Mouse (Mus musculus) stomach, embryonic 14.5 days (tissue): ENCODE results near the gene Abca9. TPM values are rescaled to one million over a fixed set of nuclear protein-coding genes. Genes with fewer than 3 reads are reported as not detected.

Source experiments
- ATAC-seq: fragments of 200-750 bp; cut with Nextera tagmentation; 2 replicates; pipeline ENCODE4 v1.8.0; 2017; ENCODE audit warnings: low read depth, moderate TSS enrichment; ENCODE audit not compliant: insufficient number of reproducible peaks, insufficient read depth, low FRiP score
- H3K27ac ChIP-seq: fragments of 300-500 bp; sonication (generic); 2 replicates; pipeline ENCODE4 v1.5.1; 2014; ENCODE audit warnings: mild to moderate bottlenecking, low read length, moderate library complexity, mixed read lengths
- H3K27me3 ChIP-seq: fragments of 300-500 bp; sonication (generic); 2 replicates; pipeline ENCODE4 v1.6.1; 2014; ENCODE audit warnings: low read length, control low read depth, mixed read lengths; ENCODE audit not compliant: control insufficient read depth, insufficient read depth
- H3K36me3 ChIP-seq: fragments of 300-500 bp; sonication (generic); 2 replicates; pipeline ENCODE4 v1.6.1; 2014; ENCODE audit warnings: mild to moderate bottlenecking, control low read depth, low read length, moderate library complexity, mixed read lengths; ENCODE audit not compliant: control insufficient read depth, insufficient read depth
- H3K4me1 ChIP-seq: fragments of 300-500 bp; sonication (generic); 2 replicates; pipeline ENCODE4 v1.6.1; 2014; ENCODE audit warnings: low read length, control low read depth, mixed read lengths; ENCODE audit not compliant: control insufficient read depth, insufficient read depth
- H3K4me2 ChIP-seq: fragments of 300-500 bp; sonication (generic); replicated peaks from 2 replicates; pipeline ENCODE4 v1.6.1; 2014; ENCODE audit warnings: low read depth, low read length, control low read depth
- H3K4me3 ChIP-seq: fragments of 300-500 bp; sonication (generic); 2 replicates; pipeline ENCODE4 v1.5.1; 2014; ENCODE audit warnings: low read depth, low read length, control low read depth
- H3K9ac ChIP-seq: fragments of 300-500 bp; sonication (generic); replicated peaks from 2 replicates; pipeline ENCODE4 v1.6.1; 2014; ENCODE audit warnings: low read depth, mild to moderate bottlenecking, control low read depth, low read length, moderate library complexity, mixed read lengths
- H3K9me3 ChIP-seq: fragments of 300-500 bp; sonication (generic); 2 replicates; pipeline ENCODE4 v1.6.1; 2016; ENCODE audit warnings: low read depth, low read length, control low read depth; ENCODE audit not compliant: control insufficient read depth
- WGBS: fragments of 180-500 bp; shearing (Covaris S2); extraction: QIAGEN DNeasy Blood & Tissue Kit; methylation state at CpG from one replicate; pipeline ENCODE4 v1.1.7; 2014; 5-methylcytosine and 5-hydroxymethylcytosine counted together
- polyA plus RNA-seq: library from polyadenylated mRNA; unstranded; fragments of >200 nt; fragmentation: Nextera tagmentation; extraction: Ambion mirVana; gene quantifications from 2 replicates; pipeline ENCODE4 v1.2.1, GENCODE M21; 2014

The Abca9 gene
- polyA plus RNA-seq, 1 experiment from 2014 or later = 1.6 TPM

- Histone ChIP-seq H3K36me3 (no peaks in the 10 kb centered on the region), H3K4me1 (no peaks in the 10 kb centered on the region), H3K27me3 (no peaks in the 10 kb centered on the region), H3K4me2 (no peak overlapping the region), H3K4me3 (no peak overlapping the region), H3K27ac (no peak overlapping the region), H3K9ac (no peak overlapping the region), H3K9me3 (no peaks in the 10 kb centered on the region)
- no peak for ATAC-seq
These were observed 2.6 kb downstream of the Abca9 start for GRCm38 (mm10) chr11:110165409-110165808.

DNA sequence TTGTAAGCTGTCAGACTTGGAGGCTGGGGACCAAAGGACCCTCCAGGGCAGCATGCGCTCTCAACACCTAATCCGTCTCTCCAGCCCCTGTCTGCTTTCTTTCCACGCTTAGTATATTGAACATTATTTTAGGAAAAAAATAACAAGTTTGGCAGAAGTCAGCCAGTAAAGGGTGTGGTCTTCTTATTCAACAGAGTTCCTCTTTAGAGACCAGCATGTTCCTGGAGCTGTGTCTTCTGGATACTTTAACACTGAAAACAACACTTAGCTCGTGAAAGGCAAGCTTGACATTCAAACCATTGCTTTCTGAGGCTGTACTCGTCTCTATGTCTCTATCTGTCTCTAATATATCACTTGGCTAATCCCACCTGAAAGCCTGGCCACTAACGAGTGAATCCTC lies 10.9 kb downstream of the Abca9 start:
- H3K4me3 ChIP-seq = no peak overlapping the region
- 49% methylated on average over 6 of the region's 6 CpGs for WGBS
- H3K9me3 ChIP-seq = no peaks in the 10 kb centered on the region
- H3K9ac ChIP-seq = no peak overlapping the region
- no peaks in the 10 kb centered on the region for H3K27me3 ChIP-seq
- H3K27ac ChIP-seq = no peak overlapping the region
- no peak overlapping the region for H3K4me2 ChIP-seq
- ATAC-seq = no peak
- no peaks in the 10 kb centered on the region for H3K36me3 ChIP-seq
- no peaks in the 10 kb centered on the region for H3K4me1 ChIP-seq

GRCm38 (mm10) chr11:110155985-110156384 lies 12.0 kb downstream of the Abca9 start:
- H3K27me3 ChIP-seq = no peaks in the 10 kb centered on the region
- no peaks in the 10 kb centered on the region for H3K9me3 ChIP-seq
- H3K4me1 ChIP-seq = no peaks in the 10 kb centered on the region
- no peak overlapping the region for H3K27ac ChIP-seq
- H3K9ac ChIP-seq = no peak overlapping the region
- no peaks in the 10 kb centered on the region for H3K36me3 ChIP-seq
- H3K4me2 ChIP-seq = no peak overlapping the region
- no peak overlapping the region for H3K4me3 ChIP-seq
- WGBS = 95% methylated on average over 11 of the region's 11 CpGs
- no peak for ATAC-seq

DNA sequence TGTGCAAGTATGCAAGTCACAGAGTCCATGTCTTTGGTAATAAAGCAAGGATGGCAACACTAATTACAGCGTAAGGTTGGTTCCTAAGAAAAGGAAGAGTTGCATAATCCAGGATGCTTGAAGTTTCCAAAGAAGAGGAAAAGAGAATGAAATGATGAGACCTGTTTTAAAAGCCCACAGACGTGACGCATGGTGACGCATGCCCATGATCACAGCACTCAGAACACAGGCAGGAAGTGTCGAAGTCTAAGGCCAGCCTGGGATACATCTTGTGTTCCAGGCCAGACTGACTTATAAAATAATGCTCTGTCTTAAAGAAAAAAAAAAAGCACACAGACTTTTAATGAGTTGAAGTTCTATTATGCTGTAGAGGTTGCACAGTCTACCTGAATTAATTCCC lies 20.4 kb downstream of the Abca9 start:
- WGBS = 92% methylated on average over 5 of the region's 5 CpGs
- no peak overlapping the region for H3K4me3 ChIP-seq
- no peak overlapping the region for H3K9ac ChIP-seq
- no peak for ATAC-seq
- no peaks in the 10 kb centered on the region for H3K36me3 ChIP-seq
- H3K4me2 ChIP-seq = no peak overlapping the region
- no peaks in the 10 kb centered on the region for H3K4me1 ChIP-seq
- H3K9me3 ChIP-seq = no peaks in the 10 kb centered on the region
- no peak overlapping the region for H3K27ac ChIP-seq
- H3K27me3 ChIP-seq = no peaks in the 10 kb centered on the region

DNA sequence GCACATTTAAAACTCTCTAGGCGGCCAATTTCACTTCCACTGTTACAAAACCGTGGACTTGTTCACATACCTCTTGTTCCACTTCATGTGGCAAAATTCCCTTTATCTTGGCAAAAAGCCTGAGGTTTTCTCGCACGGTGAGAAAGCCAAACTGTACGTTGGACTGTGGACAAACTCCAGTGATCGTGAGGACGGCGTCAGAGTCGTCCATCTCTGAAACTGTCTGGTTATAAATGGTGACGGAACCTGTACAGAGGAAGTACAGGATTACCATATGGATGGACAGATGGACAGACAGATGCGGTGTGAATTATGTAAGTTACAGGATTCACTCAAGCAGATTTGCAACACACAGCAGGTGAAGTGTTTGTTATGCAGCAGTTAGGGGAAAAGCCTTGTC lies 22.6 kb downstream of the Abca9 start:
- H3K27me3 ChIP-seq = no peaks in the 10 kb centered on the region
- H3K4me1 ChIP-seq = no peaks in the 10 kb centered on the region
- no peak overlapping the region for H3K4me2 ChIP-seq
- no peak overlapping the region for H3K27ac ChIP-seq
- H3K4me3 ChIP-seq = no peak overlapping the region
- 84% methylated on average over 11 of the region's 11 CpGs for WGBS
- ATAC-seq = no peak
- no peaks in the 10 kb centered on the region for H3K36me3 ChIP-seq
- H3K9ac ChIP-seq = no peak overlapping the region
- H3K9me3 ChIP-seq = no peaks in the 10 kb centered on the region

DNA sequence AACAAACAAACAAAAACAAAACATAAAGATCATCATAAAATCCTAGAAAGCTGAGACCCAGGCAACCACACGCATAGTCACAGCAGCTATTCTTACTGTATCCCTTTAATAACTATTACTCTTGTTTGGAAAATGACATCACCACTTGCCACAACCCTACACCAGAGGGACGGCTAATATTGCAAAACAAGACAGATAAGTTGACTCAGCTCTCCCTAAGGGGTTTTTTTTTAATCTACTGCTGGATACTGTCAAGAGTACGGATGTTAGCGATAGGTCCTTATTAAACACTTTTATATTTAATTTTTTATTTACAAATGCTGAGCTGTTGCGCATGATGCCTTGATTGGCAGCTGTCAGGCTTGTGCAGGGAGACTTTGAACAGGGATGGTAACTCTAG lies 37.2 kb downstream of the Abca9 start:
- no peaks in the 10 kb centered on the region for H3K27me3 ChIP-seq
- 81% methylated on average over 5 of the region's 5 CpGs for WGBS
- H3K4me1 ChIP-seq = no peaks in the 10 kb centered on the region
- no peak overlapping the region for H3K4me2 ChIP-seq
- no peak overlapping the region for H3K27ac ChIP-seq
- no peaks in the 10 kb centered on the region for H3K9me3 ChIP-seq
- H3K36me3 ChIP-seq = no peaks in the 10 kb centered on the region
- H3K9ac ChIP-seq = no peak overlapping the region
- no peak for ATAC-seq
- H3K4me3 ChIP-seq = no peak overlapping the region

GRCm38 (mm10) chr11:110111137-110111536 lies 56.9 kb downstream of the Abca9 start:
- Histone ChIP-seq H3K27ac (no peak overlapping the region), H3K4me3 (no peak overlapping the region), H3K4me1 (no peaks in the 10 kb centered on the region), H3K9ac (no peak overlapping the region), H3K9me3 (no peaks in the 10 kb centered on the region), H3K36me3 (no peaks in the 10 kb centered on the region), H3K4me2 (no peak overlapping the region), H3K27me3 (no peaks in the 10 kb centered on the region)
- no peak for ATAC-seq
- WGBS = 52% methylated on average over 4 of the region's 4 CpGs

GRCm38 (mm10) chr11:110101437-110101836 lies 66.6 kb downstream of the Abca9 start:
- ATAC-seq = no peak
- no peaks in the 10 kb centered on the region for H3K4me1 ChIP-seq
- 59% methylated on average over 7 of the region's 7 CpGs for WGBS
- H3K4me2 ChIP-seq = no peak overlapping the region
- H3K4me3 ChIP-seq = no peak overlapping the region
- no peaks in the 10 kb centered on the region for H3K9me3 ChIP-seq
- H3K27ac ChIP-seq = no peak overlapping the region
- H3K36me3 ChIP-seq = no peaks in the 10 kb centered on the region
- H3K9ac ChIP-seq = no peak overlapping the region
- no peaks in the 10 kb centered on the region for H3K27me3 ChIP-seq

GRCm38 (mm10) chr11:110098901-110099300 lies 69.1 kb downstream of the Abca9 start:
- Histone ChIP-seq H3K9me3 (no peaks in the 10 kb centered on the region), H3K9ac (no peak overlapping the region), H3K36me3 (no peaks in the 10 kb centered on the region), H3K4me1 (no peaks in the 10 kb centered on the region), H3K27ac (no peak overlapping the region), H3K27me3 (no peaks in the 10 kb centered on the region), H3K4me2 (no peak overlapping the region), H3K4me3 (no peak overlapping the region)
- no peak for ATAC-seq
- WGBS = 78% methylated on average over 4 of the region's 4 CpGs
